Mouse (Mus musculus) brain, embryonic 14.5 days (tissue): ENCODE measurements at regions not wholly inside any gene's neighbourhood (a gene's known extent, or its start where the extent isn't known, plus 50 kb on each side); places are given as distances from the start of the nearest gene placed in this dataset.

Experiments
- DNase-seq: peaks from one replicate; pipeline ENCODE4 v3.0.0-alpha.2; 2011; ENCODE audit warnings: low read depth
- CTCF ChIP-seq: fragments of 200-500 bp; IDR thresholded peaks from 2 replicates; pipeline ENCODE4 v1.5.1; 2012; ENCODE audit warnings: inconsistent platforms, mild to moderate bottlenecking, moderate library complexity, borderline replicate concordance; ENCODE audit not compliant: insufficient read depth, insufficient read length; ENCODE audit errors: extremely low read depth
- POLR2A ChIP-seq: fragments of 200-500 bp; IDR thresholded peaks from 2 replicates; pipeline ENCODE4 v1.6.1; 2012; ENCODE audit warnings: mild to moderate bottlenecking, inconsistent platforms, borderline replicate concordance; ENCODE audit not compliant: poor library complexity, insufficient read depth, insufficient read length, severe bottlenecking; ENCODE audit errors: extremely low read depth

- TF ChIP-seq POLR2A: no peak
- no peak for TF ChIP-seq CTCF
Measured at GRCm38 (mm10) chr11:41533009-41533408, 467.6 kb downstream of the Gabrg2 start.

GRCm38 (mm10) chr11:41531971-41532896 is 468.4 kb downstream of the Gabrg2 start:
- peak; percentile 93 for DNase-seq
- TF ChIP-seq CTCF: no peak
- TF ChIP-seq POLR2A: no peak

More at GRCm38 (mm10) chr11:41533009-41533408, 467.6 kb downstream of the Gabrg2 start:
- DNase-seq: peak; percentile 67

GRCm38 (mm10) chr11:41524979-41525378 is 475.7 kb downstream of the Gabrg2 start:
- no peak for DNase-seq
- TF ChIP-seq CTCF (no peak), POLR2A (no peak)

GRCm38 (mm10) chr11:41493277-41493676 is 507.4 kb downstream of the Gabrg2 start:
- DNase-seq: no peak
- TF ChIP-seq CTCF: no peak
- no peak for TF ChIP-seq POLR2A

- TF ChIP-seq CTCF (no peak), POLR2A (no peak)
- DNase-seq: no peak
Measured at GRCm38 (mm10) chr11:41491966-41492365, 508.7 kb downstream of the Gabrg2 start.

- TF ChIP-seq POLR2A (no peak), CTCF (no peak)
- DNase-seq: peak; percentile 17
Measured at GRCm38 (mm10) chr11:41491279-41491678, 509.4 kb downstream of the Gabrg2 start.

GRCm38 (mm10) chr11:41483881-41484280 is 516.8 kb downstream of the Gabrg2 start:
- TF ChIP-seq CTCF: no peak
- no peak for TF ChIP-seq POLR2A
- DNase-seq: peak; percentile 19

- DNase-seq: peak; percentile 24
- no peak for TF ChIP-seq POLR2A
- no peak for TF ChIP-seq CTCF
Measured at GRCm38 (mm10) chr11:41470938-41471633, 529.6 kb downstream of the Gabrg2 start.

GRCm38 (mm10) chr11:41467330-41467729 is 533.3 kb downstream of the Gabrg2 start:
- peak; percentile 20 for DNase-seq
- TF ChIP-seq CTCF: no peak
- no peak for TF ChIP-seq POLR2A

- peak; percentile 68 for DNase-seq
Measured at GRCm38 (mm10) chr11:41433846-41434245, 566.8 kb downstream of the Gabrg2 start.

GRCm38 (mm10) chr11:41425592-41425991 is 575.1 kb downstream of the Gabrg2 start:
- peak; percentile 58 for DNase-seq
- TF ChIP-seq POLR2A (no peak), CTCF (no peak)

More at GRCm38 (mm10) chr11:41433846-41434245, 566.8 kb downstream of the Gabrg2 start:
- TF ChIP-seq POLR2A (no peak), CTCF (no peak)
